Mouse (Mus musculus) kidney, embryonic 15.5 days (tissue): Measurements from ENCODE around the gene Spag7. TPM values are rescaled to one million over a fixed set of nuclear protein-coding genes. Genes with fewer than 3 reads are reported as not detected.

Experiments
- ATAC-seq: fragments of 200-750 bp; cut with Nextera tagmentation; replicated peaks from 2 replicates; pipeline ENCODE4 v1.8.0; 2017; ENCODE audit warnings: moderate TSS enrichment; ENCODE audit not compliant: low FRiP score
- H3K27ac ChIP-seq: fragments of 300-500 bp; sonication (generic); 2 replicates; pipeline ENCODE4 v1.5.1; 2015; ENCODE audit warnings: mild to moderate bottlenecking, inconsistent platforms
- H3K27me3 ChIP-seq: fragments of 300-500 bp; sonication (generic); 2 replicates; pipeline ENCODE4 v1.6.1; 2015; ENCODE audit warnings: inconsistent platforms
- H3K36me3 ChIP-seq: fragments of 300-500 bp; sonication (generic); 2 replicates; pipeline ENCODE4 v1.6.1; 2015; ENCODE audit warnings: inconsistent platforms
- H3K4me1 ChIP-seq: fragments of 300-500 bp; sonication (generic); 2 replicates; pipeline ENCODE4 v1.6.1; 2015; ENCODE audit warnings: inconsistent platforms
- H3K4me2 ChIP-seq: fragments of 300-500 bp; sonication (generic); 2 replicates; pipeline ENCODE4 v1.6.1; 2015; ENCODE audit warnings: moderate library complexity, mild to moderate bottlenecking, inconsistent platforms
- H3K4me3 ChIP-seq: fragments of 300-500 bp; sonication (generic); replicated peaks from 2 replicates; pipeline ENCODE4 v1.5.1; 2015; ENCODE audit warnings: mild to moderate bottlenecking, inconsistent platforms
- H3K9ac ChIP-seq: fragments of 300-500 bp; sonication (generic); 2 replicates; pipeline ENCODE4 v1.6.1; 2015; ENCODE audit warnings: mild to moderate bottlenecking, inconsistent platforms
- H3K9me3 ChIP-seq: fragments of 300-500 bp; sonication (generic); replicated peaks from 2 replicates; pipeline ENCODE4 v1.6.1; 2016; ENCODE audit warnings: inconsistent platforms
- WGBS: fragments of 180-500 bp; shearing (Covaris S2); methylation state at CpG from one replicate; pipeline ENCODE4 v1.1.7; 2015; ENCODE audit warnings: mixed read lengths; 5-methylcytosine and 5-hydroxymethylcytosine counted together
- polyA plus RNA-seq: library from polyadenylated mRNA; unstranded; fragments of >200 nt; fragmentation: Nextera tagmentation; extraction: Ambion mirVana; gene quantifications from 2 replicates; pipeline ENCODE4 v1.2.1, GENCODE M21; 2015

Gene Spag7
- polyA plus RNA-seq: 181 and 202 TPM in 2 replicates

DNA sequence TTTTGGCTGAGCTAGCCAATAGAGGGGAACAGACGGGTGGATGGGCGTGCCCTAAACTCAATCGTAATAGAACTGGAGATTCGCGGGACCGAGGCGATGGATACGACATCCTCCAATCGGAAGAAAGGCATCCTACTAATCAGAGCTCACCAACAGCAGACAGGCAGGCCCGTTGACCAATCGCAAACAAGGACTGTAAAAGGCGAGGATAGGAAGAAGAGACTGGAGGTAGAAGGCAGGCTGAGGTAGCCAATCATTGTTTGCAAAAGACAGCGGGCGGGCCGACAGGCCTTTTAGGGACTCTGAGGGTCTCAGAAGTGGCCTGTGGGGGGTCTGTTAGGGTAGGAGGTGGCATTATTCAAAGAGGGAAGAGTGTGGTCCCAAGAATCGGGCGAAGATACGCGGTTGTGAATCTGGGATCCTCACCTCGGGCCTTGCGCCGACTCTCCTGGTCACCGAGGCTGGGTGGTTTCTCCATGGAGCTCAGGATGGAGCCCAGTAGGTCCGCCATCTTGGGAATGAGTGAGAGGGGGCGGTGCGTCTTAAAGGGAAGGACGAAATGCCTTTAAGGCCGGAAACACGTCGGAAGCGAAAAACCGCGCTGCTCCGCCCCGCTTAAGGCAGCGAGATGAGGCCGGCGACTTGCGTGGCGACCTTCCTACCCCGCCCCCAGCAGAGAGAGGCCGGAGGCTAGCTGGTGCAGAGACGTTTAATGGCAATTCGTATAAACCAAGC, at the start of gene Spag7:
Spag7 (minus strand) TSS at position 646 of the 735 bp plus-strand sequence.
- Histone ChIP-seq H3K36me3 (peaks cover 54% of the 10 kb centered on the region), H3K9me3 (no peaks in the 10 kb centered on the region), H3K4me3 (peak within 1 kb of the TSS; percentile 82), H3K27ac (peak within 1 kb of the TSS; percentile 100), H3K4me2 (peak within 1 kb of the TSS; percentile 91), H3K9ac (peak within 1 kb of the TSS; percentile 75), H3K4me1 (peaks cover 35% of the 10 kb centered on the region), H3K27me3 (no peaks in the 10 kb centered on the region)
- WGBS: under 1% methylated on average over 44 of the region's 44 CpGs
- peak; percentile 97 for ATAC-seq

DNA sequence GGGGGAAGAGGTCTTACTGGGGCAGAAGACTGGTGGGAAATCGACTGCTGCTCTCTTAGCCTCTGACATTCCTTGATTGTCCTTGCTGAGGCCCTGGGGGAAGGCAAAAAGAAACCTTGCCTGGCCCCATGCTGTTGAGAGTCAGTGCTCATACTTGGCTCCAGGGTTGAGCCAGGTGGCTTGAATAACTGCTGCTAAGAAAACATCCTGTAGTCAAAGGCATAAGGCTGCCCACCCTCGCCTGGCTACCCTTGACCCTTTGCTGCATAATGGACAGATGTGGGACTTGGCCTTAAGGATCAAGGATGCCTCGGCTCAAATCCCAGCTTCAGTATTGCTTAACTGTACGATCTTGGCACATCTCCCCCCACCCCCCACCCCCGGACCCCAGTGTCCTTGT, 49.3 kb upstream of the Spag7 start:
- Histone ChIP-seq H3K36me3 (peaks cover 89% of the 10 kb centered on the region), H3K27me3 (no peaks in the 10 kb centered on the region)
- 73% methylated on average over 5 of the region's 5 CpGs for WGBS

DNA sequence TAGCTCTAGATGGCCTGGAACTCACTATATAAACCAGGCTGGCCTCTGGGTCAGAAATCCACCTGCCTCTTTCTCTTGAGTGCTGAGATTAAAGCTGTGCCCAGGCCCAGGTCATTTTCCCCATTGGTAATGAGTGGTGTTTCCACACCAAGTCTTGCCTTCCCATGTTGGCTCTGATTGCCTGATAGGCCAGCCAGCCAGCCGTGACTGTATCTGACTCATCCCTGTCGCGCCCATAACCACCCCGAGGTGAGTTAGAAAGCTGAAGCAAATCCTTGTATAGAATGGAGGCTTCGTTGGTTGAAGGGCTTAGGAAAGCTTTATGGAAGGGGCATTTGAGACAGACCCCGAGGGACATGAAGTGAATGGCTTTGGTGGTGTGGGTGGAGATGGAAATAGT, 46.6 kb upstream of the Spag7 start:
- WGBS: 77% methylated on average over 6 of the region's 6 CpGs
- H3K9ac ChIP-seq: no peak overlapping the region
- no peak overlapping the region for H3K4me3 ChIP-seq
- H3K27me3 ChIP-seq: no peaks in the 10 kb centered on the region
- no peaks in the 10 kb centered on the region for H3K4me1 ChIP-seq
- peaks cover 86% of the 10 kb centered on the region for H3K36me3 ChIP-seq
- no peak for ATAC-seq
- H3K27ac ChIP-seq: no peak overlapping the region
- no peaks in the 10 kb centered on the region for H3K9me3 ChIP-seq
- no peak overlapping the region for H3K4me2 ChIP-seq

More for the DNA sequence above, 49.3 kb upstream of the Spag7 start:
- Histone ChIP-seq H3K4me2 (no peak overlapping the region), H3K9ac (no peak overlapping the region), H3K27ac (no peak overlapping the region), H3K4me3 (no peak overlapping the region), H3K9me3 (no peaks in the 10 kb centered on the region), H3K4me1 (no peaks in the 10 kb centered on the region)
- ATAC-seq: no peak

DNA sequence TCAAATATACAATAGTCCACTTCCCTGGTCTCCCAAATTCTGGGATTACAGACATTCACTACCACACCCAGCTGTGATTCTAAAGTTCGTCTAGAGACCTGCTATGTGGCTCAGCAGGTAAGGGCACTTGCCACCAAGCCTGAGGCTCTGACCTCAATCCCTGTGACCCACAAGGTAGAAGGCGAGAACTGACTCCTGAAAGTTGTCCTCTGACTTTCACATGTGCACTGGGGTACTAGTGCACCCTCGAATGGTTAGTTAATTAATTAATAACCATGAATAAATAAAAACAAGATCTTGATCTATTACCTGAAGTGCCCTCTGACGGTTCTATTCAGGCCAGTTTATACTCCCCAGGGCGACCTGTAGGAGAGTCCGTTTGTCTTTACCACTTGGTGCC, 44.0 kb upstream of the Spag7 start:
- no peaks in the 10 kb centered on the region for H3K4me1 ChIP-seq
- H3K27me3 ChIP-seq: no peaks in the 10 kb centered on the region
- H3K36me3 ChIP-seq: peaks cover 86% of the 10 kb centered on the region
- no peak overlapping the region for H3K27ac ChIP-seq
- 84% methylated on average over 6 of the region's 6 CpGs for WGBS
- no peaks in the 10 kb centered on the region for H3K9me3 ChIP-seq
- H3K9ac ChIP-seq: no peak overlapping the region
- H3K4me2 ChIP-seq: no peak overlapping the region
- H3K4me3 ChIP-seq: no peak overlapping the region
- ATAC-seq: no peak

DNA sequence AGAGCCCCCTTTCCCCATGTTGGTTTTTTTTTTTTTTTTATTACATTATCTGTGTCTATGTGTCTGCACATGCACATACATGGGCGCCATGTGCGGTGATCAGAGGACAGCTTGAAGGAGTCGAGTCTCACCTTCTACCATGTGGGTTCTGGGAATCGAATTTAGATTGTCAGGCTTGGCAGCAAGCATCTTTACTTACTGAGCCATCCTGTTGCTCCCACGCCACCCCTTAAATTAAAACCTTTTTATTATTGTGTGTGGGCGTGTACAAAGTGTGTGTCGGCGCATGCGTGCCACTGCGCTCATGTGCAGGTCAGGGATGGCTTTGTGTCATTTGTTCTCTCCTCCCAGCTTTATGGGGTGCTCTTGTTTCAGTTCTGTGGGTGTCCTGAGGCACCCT, 41.8 kb upstream of the Spag7 start:
- no peaks in the 10 kb centered on the region for H3K4me1 ChIP-seq
- H3K27me3 ChIP-seq: no peaks in the 10 kb centered on the region
- no peak overlapping the region for H3K4me2 ChIP-seq
- ATAC-seq: no peak
- H3K27ac ChIP-seq: no peak overlapping the region
- 93% methylated on average over 10 of the region's 10 CpGs for WGBS
- H3K4me3 ChIP-seq: no peak overlapping the region
- no peaks in the 10 kb centered on the region for H3K9me3 ChIP-seq
- no peak overlapping the region for H3K9ac ChIP-seq
- H3K36me3 ChIP-seq: peaks cover 86% of the 10 kb centered on the region

DNA sequence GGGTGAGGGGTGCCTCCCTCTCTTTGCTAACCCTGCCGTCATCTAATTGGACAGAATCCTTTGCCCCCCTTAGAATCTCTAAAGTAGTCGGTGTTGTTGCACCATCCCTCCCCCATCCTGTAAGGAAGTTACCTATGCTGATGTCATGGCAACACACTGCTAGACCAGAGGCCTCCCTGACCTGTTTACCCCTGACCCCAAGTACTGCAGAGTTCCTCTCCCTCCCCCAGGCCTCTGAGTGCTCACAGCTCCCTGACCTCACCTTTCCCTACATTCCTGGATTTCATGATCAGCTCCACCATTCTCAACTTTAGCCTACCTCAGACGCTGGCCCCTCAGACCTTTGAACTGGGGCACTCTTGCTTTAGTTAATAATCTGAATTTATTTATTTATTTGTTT, 36.9 kb upstream of the Spag7 start:
- 82% methylated on average over 3 of the region's 3 CpGs for WGBS
- no peaks in the 10 kb centered on the region for H3K27me3 ChIP-seq
- no peak for ATAC-seq

DNA sequence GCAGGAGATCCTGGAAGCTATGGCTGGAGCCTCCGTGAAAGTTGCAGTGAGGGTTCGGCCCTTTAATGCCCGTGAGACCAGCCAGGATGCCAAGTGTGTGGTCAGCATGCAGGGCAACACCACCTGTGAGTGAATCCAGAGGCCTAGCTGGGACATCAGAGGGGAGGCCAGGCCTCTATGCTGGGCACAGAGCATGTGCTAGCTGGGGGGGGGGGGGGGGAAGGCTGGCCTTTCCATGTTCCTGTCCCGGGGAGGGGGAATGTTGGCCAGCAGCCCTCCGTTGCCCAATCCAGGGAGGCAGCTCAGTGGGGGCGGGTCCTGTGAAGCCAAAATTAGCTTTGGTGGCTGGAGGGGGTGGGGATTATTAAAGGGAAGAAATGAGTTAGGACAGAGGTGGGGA, 33.6 kb upstream of the Spag7 start:
- H3K4me2 ChIP-seq: no peak overlapping the region; the same call in 1 of the 2 replicates
- peaks cover 49% of the 10 kb centered on the region for H3K36me3 ChIP-seq
- WGBS: 66% methylated on average over 6 of the region's 6 CpGs
- H3K9me3 ChIP-seq: no peaks in the 10 kb centered on the region
- 0 out of 2 replicates have a peak overlapping the region, but pooled peaks have one; percentile 33 for H3K9ac ChIP-seq
- no peak for ATAC-seq
- no peak overlapping the region for H3K27ac ChIP-seq
- H3K4me3 ChIP-seq: no peak overlapping the region
- no peaks in the 10 kb centered on the region for H3K27me3 ChIP-seq
- H3K4me1 ChIP-seq: peaks cover 26% of the 10 kb centered on the region

More for the DNA sequence above, 36.9 kb upstream of the Spag7 start:
- Histone ChIP-seq H3K4me1 (peaks cover 17% of the 10 kb centered on the region), H3K9ac (no peak overlapping the region), H3K4me3 (no peak overlapping the region), H3K9me3 (no peaks in the 10 kb centered on the region), H3K36me3 (peaks cover 82% of the 10 kb centered on the region), H3K27ac (no peak overlapping the region), H3K4me2 (no peak overlapping the region)

DNA sequence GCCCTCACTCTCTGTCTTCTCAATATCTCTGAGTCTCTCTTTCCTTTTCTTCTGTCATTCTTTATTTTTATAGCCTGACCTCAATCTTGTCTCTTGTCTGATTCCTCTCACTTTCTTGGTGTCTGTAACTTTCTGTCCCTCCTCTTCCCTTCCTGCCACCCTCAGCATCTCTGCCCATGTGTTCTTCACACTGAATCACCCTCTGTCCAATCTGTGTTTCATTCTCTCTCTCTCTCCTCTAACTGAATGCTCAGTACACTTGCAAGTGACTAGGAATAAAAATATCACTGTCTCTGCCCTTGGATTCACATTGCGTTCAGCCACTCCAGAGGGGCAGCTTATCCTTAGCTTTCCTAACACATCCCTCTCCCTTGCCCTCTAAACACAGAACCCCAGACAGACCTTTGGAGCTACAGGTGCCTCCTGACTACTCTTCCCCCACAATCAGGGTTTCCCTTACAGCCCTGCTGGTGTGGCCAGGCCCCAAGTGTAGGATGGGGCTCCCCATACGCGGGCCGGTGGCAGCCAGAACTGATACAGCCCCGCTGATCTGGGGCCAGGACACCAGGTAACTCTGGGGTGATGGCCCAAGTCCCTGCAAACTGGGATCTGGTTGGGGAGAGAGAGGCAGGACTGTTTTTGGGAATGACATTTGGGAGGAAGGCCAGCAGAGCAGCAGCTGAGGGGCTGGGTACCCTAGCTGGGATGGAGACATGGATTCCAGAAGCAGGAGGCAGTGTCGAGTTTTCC, 32.9 kb upstream of the Spag7 start:
- Histone ChIP-seq H3K27ac (no peak overlapping the region), H3K36me3 (peaks cover 42% of the 10 kb centered on the region), H3K9me3 (no peaks in the 10 kb centered on the region), H3K27me3 (no peaks in the 10 kb centered on the region), H3K4me2 (peak overlapping the region; percentile 77), H3K4me1 (peaks cover 26% of the 10 kb centered on the region), H3K4me3 (peak overlapping the region; percentile 96), H3K9ac (peak overlapping the region; percentile 97; the same call in 1 of the 2 replicates)
- 81% methylated on average over 6 of the region's 6 CpGs for WGBS
- no peak for ATAC-seq

DNA sequence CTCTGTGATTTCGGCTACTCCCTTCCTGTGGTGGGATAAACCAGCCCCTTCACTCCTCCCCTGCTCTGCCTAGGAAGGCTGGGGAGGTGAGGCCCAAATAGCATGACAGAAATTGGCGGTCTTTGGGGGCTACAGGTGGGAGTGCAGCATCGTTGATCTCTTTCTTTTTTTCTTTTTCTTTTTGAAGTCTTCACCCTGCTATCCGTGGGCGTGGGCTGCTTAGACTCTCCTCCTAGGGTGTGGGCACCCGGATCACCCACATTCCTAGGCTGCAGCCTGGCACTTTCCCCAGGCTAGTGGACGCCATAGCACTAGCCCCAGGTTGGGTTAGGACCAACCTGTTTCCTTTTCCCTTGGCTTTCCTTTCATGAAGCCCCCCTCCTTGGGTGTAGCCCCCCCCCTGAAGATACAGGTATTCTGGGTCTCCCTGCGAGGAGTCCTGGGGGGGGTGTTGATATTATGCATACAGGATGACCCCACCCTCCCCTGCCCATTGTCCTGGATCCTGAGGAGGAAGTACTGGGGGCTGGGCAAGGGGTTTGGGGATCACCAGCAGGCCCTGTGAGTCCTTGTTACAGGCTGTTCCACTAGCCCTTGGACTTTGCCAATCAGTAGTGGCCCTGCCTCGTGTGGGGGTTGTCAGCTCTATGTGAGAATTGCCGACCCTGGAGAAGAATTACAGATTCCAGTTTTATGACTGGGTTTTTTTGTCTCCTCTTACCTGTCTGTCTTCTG, 32.2 kb upstream of the Spag7 start:
- peak overlapping the region; percentile 77 for H3K4me2 ChIP-seq
- peak overlapping the region; percentile 96 for H3K4me3 ChIP-seq
- peak overlapping the region; percentile 98; the same call in 1 of the 2 replicates for H3K27ac ChIP-seq
- 4% methylated on average over 10 of the region's 10 CpGs for WGBS
- ATAC-seq: no peak
- no peaks in the 10 kb centered on the region for H3K9me3 ChIP-seq
- H3K9ac ChIP-seq: peak overlapping the region; percentile 97
- peaks cover 26% of the 10 kb centered on the region for H3K4me1 ChIP-seq
- peaks cover 35% of the 10 kb centered on the region for H3K36me3 ChIP-seq
- no peaks in the 10 kb centered on the region for H3K27me3 ChIP-seq

DNA sequence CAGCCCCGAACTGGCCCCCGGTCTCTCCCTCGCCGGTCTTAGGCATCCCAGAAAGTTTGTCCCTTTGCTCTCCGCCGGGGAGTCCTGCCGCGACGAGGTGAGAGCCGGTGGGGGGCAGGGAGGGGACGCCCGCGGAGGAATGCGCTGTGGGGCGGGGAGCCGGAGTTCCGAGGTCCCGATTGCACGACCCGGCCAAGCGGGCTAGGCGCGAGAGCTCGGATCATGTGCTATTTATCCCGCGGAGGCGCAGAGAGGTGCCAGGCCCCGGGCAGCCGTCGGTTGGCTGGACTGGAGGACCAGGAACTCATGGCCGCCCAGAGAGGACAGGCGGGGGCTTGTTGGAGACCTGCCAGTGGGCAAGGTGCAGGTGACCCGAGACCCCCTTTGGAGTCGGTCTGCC, 31.4 kb upstream of the Spag7 start:
- H3K9ac ChIP-seq: peak overlapping the region; percentile 97
- no peaks in the 10 kb centered on the region for H3K27me3 ChIP-seq
- no peaks in the 10 kb centered on the region for H3K9me3 ChIP-seq
- H3K4me3 ChIP-seq: peak overlapping the region; percentile 96
- H3K27ac ChIP-seq: peak overlapping the region; percentile 98
- under 1% methylated on average over 34 of the region's 34 CpGs for WGBS
- H3K4me2 ChIP-seq: peak overlapping the region; percentile 77
- H3K4me1 ChIP-seq: peaks cover 26% of the 10 kb centered on the region
- H3K36me3 ChIP-seq: peaks cover 27% of the 10 kb centered on the region
- ATAC-seq: peak; percentile 66

DNA sequence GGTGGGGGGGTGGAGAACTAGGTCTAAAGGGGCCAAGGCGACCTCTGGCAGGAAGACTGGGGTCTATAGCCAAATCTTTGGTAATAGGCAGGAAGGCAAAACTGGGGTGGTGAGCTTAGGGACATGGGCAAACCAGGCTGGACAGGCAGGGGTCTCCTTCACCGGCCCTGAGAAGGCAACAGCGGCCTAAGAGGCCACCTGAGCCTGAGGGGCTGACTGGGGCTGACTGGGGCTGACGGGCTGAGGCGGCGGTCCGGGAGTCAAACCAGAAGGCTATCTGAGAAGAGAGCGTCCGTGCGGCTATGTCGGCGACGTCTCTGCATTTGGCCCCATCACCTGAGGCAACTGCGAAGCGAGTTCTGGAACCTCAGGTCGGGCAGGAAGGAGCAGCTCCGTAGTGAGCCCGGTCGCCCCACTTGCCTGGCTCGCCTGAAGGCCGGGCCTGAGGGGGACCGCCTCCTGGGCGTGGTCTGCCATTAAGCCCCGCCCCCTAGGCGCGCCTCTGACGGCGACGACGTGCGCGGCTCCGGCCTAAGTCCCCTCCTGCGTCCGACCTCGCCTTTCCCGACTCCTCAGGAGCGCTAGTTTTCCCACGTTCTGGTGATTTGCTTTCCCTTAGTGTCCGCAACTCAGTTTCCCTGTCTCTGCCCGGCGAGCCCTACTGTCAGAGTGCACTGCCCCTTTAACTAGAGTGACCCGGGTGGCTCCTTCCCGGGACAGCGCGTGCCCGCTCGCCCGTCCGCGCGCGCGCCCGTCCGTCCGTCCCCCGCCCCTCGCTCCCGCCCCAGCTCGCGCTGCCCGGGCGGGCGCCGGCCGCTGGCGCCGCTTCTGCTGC, 30.7 kb upstream of the Spag7 start, which contains the start of the genes Inca1 and Kif1c:
Inca1 (minus strand) TSS at position 434 of the 835 bp plus-strand sequence.
Kif1c (plus strand) TSS at position 827 of the 835 bp plus-strand sequence.
- Histone ChIP-seq H3K9ac (peak within 1 kb of the TSS; percentile 97), H3K4me3 (peak within 1 kb of the TSS; percentile 96), H3K9me3 (no peaks in the 10 kb centered on the region), H3K4me2 (peak within 1 kb of the TSS; percentile 77), H3K27ac (peak within 1 kb of the TSS; percentile 98), H3K27me3 (no peaks in the 10 kb centered on the region), H3K4me1 (peaks cover 26% of the 10 kb centered on the region), H3K36me3 (peaks cover 20% of the 10 kb centered on the region)
- WGBS: under 1% methylated on average over 62 of the region's 69 CpGs
- ATAC-seq: peak; percentile 93
